Mouse (Mus musculus): Measurements from ENCODE around the gene 9530053A07Rik. TPM values are rescaled to one million over a fixed set of nuclear protein-coding genes. Genes with fewer than 3 reads are reported as not detected.
"Not testable (repeated sequence)": the region's sequence is repeated elsewhere in the genome, so short reads cannot be mapped to it uniquely, and the experiment has no call there.

The 9530053A07Rik gene
- total RNA-seq (2014; rRNA removed): 0.05 TPM in 1 of 2 replicates, not detected in the other
- 0.16 and 0.19 TPM in 2 replicates for polyA plus RNA-seq (2015; fragmentation: Nextera tagmentation; extraction: Ambion mirVana)

DNA sequence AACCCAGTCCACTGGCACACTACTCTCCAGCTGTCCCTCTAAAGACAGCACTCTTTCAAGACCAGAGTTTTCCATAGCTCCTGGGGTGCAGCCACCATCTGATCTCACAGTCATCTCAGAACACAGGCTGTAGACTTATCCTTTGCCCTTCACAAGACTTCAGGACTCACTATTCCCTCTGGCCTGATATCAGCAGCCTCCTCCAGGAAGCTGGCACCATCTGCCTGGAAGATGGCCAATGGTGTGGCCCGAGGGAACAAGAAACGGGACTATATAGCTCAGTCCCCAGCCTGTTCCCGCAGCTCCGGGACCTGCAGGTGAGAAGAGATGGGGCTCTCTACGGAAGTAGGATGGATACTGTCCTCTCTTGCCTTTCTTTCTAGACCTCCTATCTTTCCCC lies at the start of gene 9530053A07Rik:
Gene 9530053A07Rik (plus strand): TSS at position 301 of the 400 bp plus-strand sequence.
- no peak within 1 kb of the TSS for H3K9ac ChIP-seq (replicated peaks; ENCODE audit: low read length)
- no peak within 1 kb of the TSS for H3K27ac ChIP-seq
- ATAC-seq (no peak), DNase-seq (ENCODE audit: low spot score) (no peak)
- no peaks in the 10 kb centered on the region for H3K4me1 ChIP-seq (ENCODE audit: insufficient read depth, low read length)
- no peaks in the 10 kb centered on the region for H3K9me3 ChIP-seq (ENCODE audit: low read length)
- no peak within 1 kb of the TSS for H3K4me3 ChIP-seq (ENCODE audit: low read length)
- TF ChIP-seq CTCF (IDR thresholded peaks at IDR 0.05; ENCODE audit: low read depth): no peak
- H3K36me3 ChIP-seq (ENCODE audit: insufficient read depth, low read length): no peaks in the 10 kb centered on the region
- WGBS: 84% methylated on average over 5 of the region's 5 CpGs
- H3K27me3 ChIP-seq (ENCODE audit: insufficient read depth, low read length): no peaks in the 10 kb centered on the region
- H3K4me2 ChIP-seq (ENCODE audit: low read depth, low read length): no peak within 1 kb of the TSS

DNA sequence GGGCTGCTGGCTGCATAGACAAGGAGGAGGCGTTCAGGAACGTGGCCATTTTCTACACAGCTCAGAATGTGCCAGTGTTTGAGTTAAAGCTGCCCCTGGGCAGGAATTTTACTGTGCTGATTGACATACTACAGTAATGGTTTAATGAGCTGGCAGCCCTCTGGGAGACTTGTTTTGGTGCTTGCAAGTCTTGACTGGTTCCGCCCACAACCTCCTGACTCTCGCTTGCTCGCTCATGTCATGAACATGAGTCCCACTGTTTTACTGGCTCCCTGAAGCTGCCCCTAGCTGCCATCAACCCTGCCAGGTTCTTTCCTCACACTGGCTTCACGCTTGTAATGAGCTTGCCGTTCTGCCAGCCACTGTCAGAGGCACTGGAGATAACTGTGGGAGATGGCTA lies 45.1 kb upstream of the 9530053A07Rik start:
- WGBS: 62% methylated on average over 7 of the region's 7 CpGs

DNA sequence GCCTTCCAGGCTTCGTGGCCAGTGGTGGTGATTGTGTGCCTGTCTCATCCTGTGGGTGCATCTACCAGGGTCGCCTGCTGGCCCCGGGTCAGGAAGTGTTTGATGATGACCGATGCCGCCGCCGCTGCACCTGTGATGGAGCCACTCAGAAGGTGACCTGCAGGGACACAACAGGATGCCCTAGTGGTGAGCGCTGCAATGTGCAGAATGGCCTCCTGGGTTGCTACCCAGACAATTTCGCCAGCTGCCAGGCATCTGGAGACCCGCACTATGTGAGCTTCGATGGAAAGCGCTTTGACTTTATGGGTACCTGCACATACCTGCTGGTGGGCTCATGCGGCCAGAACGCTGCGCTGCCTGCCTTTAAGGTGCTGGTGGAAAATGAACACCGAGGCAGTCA lies 43.0 kb upstream of the 9530053A07Rik start:
- no peak overlapping the region for H3K27ac ChIP-seq
- no peaks in the 10 kb centered on the region for H3K9me3 ChIP-seq (ENCODE audit: low read length)
- no peaks in the 10 kb centered on the region for H3K4me1 ChIP-seq (ENCODE audit: insufficient read depth, low read length)
- H3K4me2 ChIP-seq (ENCODE audit: low read depth, low read length): no peak overlapping the region
- no peak for TF ChIP-seq CTCF (IDR thresholded peaks at IDR 0.05; ENCODE audit: low read depth)
- no peaks in the 10 kb centered on the region for H3K36me3 ChIP-seq (ENCODE audit: insufficient read depth, low read length)
- DNase-seq (ENCODE audit: low spot score): no peak
- no peak for ATAC-seq
- no peak overlapping the region for H3K4me3 ChIP-seq (ENCODE audit: low read length)
- no peak overlapping the region for H3K9ac ChIP-seq (replicated peaks; ENCODE audit: low read length)
- H3K27me3 ChIP-seq (ENCODE audit: insufficient read depth, low read length): no peaks in the 10 kb centered on the region
- WGBS: 83% methylated on average over 16 of the region's 16 CpGs

More for the DNA sequence above, 45.1 kb upstream of the 9530053A07Rik start:
- Histone ChIP-seq H3K27ac (no peak overlapping the region), H3K36me3 (ENCODE audit: insufficient read depth, low read length) (no peaks in the 10 kb centered on the region), H3K4me1 (ENCODE audit: insufficient read depth, low read length) (no peaks in the 10 kb centered on the region), H3K4me2 (ENCODE audit: low read depth, low read length) (no peak overlapping the region), H3K9ac (replicated peaks; ENCODE audit: low read length) (no peak overlapping the region), H3K27me3 (ENCODE audit: insufficient read depth, low read length) (no peaks in the 10 kb centered on the region), H3K9me3 (ENCODE audit: low read length) (no peaks in the 10 kb centered on the region), H3K4me3 (ENCODE audit: low read length) (no peak overlapping the region)
- no peak for TF ChIP-seq CTCF (IDR thresholded peaks at IDR 0.05; ENCODE audit: low read depth)
- DNase-seq (ENCODE audit: low spot score) (peak; percentile 21), ATAC-seq (no peak)

DNA sequence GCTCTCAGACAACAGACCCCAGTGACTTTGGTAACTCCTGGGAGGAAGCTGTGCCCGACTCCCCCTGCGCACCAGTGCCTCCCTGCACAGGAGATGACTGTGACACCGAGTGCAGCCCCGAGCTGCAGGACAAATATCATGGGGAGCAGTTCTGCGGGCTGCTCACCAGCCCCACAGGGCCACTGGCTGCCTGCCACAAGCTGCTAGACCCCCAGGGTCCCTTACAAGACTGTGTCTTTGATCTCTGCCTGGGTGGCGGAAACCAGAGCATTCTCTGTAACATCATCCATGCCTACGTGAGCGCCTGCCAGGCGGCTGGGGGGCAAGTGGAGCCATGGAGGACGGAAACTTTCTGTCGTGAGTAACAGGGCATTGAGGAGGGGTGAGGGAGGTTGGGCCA lies 35.7 kb upstream of the 9530053A07Rik start:
- H3K9me3 ChIP-seq (ENCODE audit: low read length): no peaks in the 10 kb centered on the region
- no peaks in the 10 kb centered on the region for H3K36me3 ChIP-seq (ENCODE audit: insufficient read depth, low read length)
- H3K27ac ChIP-seq: no peak overlapping the region
- H3K27me3 ChIP-seq (ENCODE audit: insufficient read depth, low read length): no peaks in the 10 kb centered on the region
- H3K4me1 ChIP-seq (ENCODE audit: insufficient read depth, low read length): no peaks in the 10 kb centered on the region
- DNase-seq (ENCODE audit: low spot score) (no peak), ATAC-seq (no peak)
- WGBS: 32% methylated on average over 11 of the region's 11 CpGs
- H3K4me2 ChIP-seq (ENCODE audit: low read depth, low read length): no peak overlapping the region
- no peak overlapping the region for H3K4me3 ChIP-seq (ENCODE audit: low read length)
- H3K9ac ChIP-seq (replicated peaks; ENCODE audit: low read length): no peak overlapping the region
- no peak for TF ChIP-seq CTCF (IDR thresholded peaks at IDR 0.05; ENCODE audit: low read depth)

DNA sequence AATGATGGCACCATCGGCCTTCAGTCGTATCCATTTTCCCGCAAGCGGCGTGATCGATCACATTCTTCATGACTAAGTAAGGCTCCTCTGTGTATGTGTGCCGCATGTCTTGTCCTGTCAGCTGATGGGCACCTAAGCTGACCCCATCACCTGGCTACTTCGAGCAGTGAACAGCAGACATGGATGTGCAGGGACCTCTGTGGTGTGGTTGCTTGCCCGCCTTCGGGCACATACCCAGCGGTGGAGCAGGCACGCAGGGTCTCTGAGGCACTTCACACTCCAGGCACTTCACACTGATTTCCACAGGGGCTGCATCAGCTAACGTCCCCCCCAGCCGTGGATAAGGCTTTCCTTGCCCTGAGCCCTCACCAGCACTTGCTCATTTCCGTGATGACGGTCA lies 30.2 kb upstream of the 9530053A07Rik start:
- Histone ChIP-seq H3K4me1 (ENCODE audit: insufficient read depth, low read length) (no peaks in the 10 kb centered on the region), H3K36me3 (ENCODE audit: insufficient read depth, low read length) (no peaks in the 10 kb centered on the region), H3K4me2 (ENCODE audit: low read depth, low read length) (no peak overlapping the region), H3K27me3 (ENCODE audit: insufficient read depth, low read length) (no peaks in the 10 kb centered on the region), H3K27ac (no peak overlapping the region), H3K9ac (replicated peaks; ENCODE audit: low read length) (no peak overlapping the region), H3K4me3 (ENCODE audit: low read length) (no peak overlapping the region), H3K9me3 (ENCODE audit: low read length) (peaks cover 5% of the 10 kb centered on the region)
- no peak for TF ChIP-seq CTCF (IDR thresholded peaks at IDR 0.05; ENCODE audit: low read depth)
- 96% methylated on average over 16 of the region's 16 CpGs for WGBS
- DNase-seq (ENCODE audit: low spot score) (no peak), ATAC-seq (no peak)

DNA sequence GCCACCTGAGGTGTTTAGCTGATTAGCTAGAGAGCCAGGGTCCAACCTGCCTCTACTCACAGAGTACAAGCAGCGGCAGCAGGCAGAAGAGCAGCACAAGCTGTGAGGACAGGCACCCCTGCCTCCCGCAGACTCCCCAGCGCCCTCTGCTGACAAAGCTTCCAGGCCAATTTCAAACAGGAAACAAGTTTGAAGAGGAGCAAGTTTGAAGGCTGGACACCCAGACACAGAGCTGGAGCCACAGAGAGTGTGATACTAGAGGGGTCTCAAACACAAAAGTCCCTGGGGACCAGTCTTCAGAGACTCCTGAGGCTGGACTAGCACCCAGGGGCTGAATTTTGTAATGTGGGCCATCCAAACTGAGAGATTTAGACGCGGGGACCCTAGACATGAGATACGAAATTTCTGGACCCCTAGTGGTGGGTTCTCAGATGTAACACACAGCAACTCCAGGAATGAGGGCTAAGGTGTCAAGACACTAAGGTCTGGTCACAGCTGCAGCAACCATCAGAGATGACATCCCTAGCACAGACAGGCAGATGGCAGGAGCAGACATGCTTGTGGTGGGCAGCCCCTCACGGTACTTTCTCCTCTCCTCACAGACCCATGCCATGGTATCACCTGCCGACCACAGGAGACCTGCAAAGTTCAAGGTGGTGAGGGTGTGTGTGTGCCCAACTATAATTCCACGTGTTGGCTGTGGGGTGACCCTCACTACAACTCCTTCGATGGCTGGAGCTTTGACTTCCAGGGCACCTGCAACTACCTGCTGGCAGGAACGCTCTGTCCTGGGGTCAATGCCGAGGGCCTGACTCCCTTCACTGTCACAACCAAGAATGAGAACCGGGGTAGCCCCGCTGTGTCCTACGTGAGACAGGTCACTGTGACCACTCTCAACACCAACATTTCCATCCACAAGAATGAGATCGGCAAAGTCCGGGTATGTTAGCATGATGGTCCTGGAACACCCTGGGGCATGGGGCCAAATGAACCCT lies 28.4 kb upstream of the 9530053A07Rik start:
- no peaks in the 10 kb centered on the region for H3K36me3 ChIP-seq (ENCODE audit: insufficient read depth, low read length)
- no peaks in the 10 kb centered on the region for H3K4me1 ChIP-seq (ENCODE audit: insufficient read depth, low read length)
- 65% methylated on average over 17 of the region's 17 CpGs for WGBS
- H3K4me2 ChIP-seq (ENCODE audit: low read depth, low read length): no peak overlapping the region
- H3K4me3 ChIP-seq (ENCODE audit: low read length): no peak overlapping the region
- H3K27me3 ChIP-seq (ENCODE audit: insufficient read depth, low read length): no peaks in the 10 kb centered on the region
- H3K9me3 ChIP-seq (ENCODE audit: low read length): peaks cover 5% of the 10 kb centered on the region
- ATAC-seq (no peak), DNase-seq (ENCODE audit: low spot score) (no peak)
- TF ChIP-seq CTCF (IDR thresholded peaks at IDR 0.05; ENCODE audit: low read depth): peak; percentile 42
- no peak overlapping the region for H3K27ac ChIP-seq
- no peak overlapping the region for H3K9ac ChIP-seq (replicated peaks; ENCODE audit: low read length)

DNA sequence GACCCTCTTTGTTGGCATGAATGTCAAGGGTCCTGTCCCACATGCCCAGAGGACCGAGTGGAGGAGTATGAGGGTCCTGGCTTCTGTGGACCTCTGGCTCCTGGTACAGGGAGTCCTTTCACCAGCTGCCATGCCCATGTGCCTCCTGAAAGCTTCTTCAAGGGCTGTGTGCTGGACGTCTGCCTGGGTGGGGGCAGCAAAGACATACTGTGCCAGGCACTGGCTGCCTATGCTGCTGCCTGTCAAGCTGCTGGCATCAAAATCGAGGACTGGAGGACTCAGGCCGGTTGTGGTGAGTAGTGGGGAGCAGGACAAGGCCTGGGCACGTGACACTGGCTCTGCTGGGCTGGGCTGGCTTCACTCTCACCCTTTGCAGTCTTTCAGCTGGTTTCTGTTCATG lies 26.3 kb upstream of the 9530053A07Rik start:
- not testable (repeated sequence) for H3K4me2 ChIP-seq (ENCODE audit: low read depth, low read length); H3K36me3 ChIP-seq (ENCODE audit: insufficient read depth, low read length); H3K27me3 ChIP-seq (ENCODE audit: insufficient read depth, low read length); H3K4me3 ChIP-seq (ENCODE audit: low read length); H3K9me3 ChIP-seq (ENCODE audit: low read length); H3K27ac ChIP-seq; H3K4me1 ChIP-seq (ENCODE audit: insufficient read depth, low read length); H3K9ac ChIP-seq (replicated peaks; ENCODE audit: low read length)
- 46% methylated on average over 5 of the region's 5 CpGs for WGBS
- ATAC-seq (peak; percentile 48; the same call in 1 of the 2 replicates), DNase-seq (ENCODE audit: low spot score) (peak; percentile 31)

Data from hindbrain, postnatal 0 days (tissue).